Comparison of ENCODE assay signal across 23 mouse cellular contexts in genomic region chr14:67153621-67154020, GRCm38 (mm10).
DNase-seq lines count a peak whose midpoint lies in the region; ATAC-seq and TF ChIP-seq lines count a peak whose summit lies in the region.
"Had no signal": no experiment of that assay in that cellular context is flagged by ENCODE, and none has a peak within 500 bp of the region (broad histone marks: within the 10 kb centered on the region; RNA-seq: fewer than 3 reads in every experiment).

No protein-coding gene starts in this region.

- H3K36me3 ChIP-seq in hindbrain, postnatal 0 days (ENCODE audit: insufficient read depth, low read length): no peaks in the 10 kb centered on the region
- H3K36me3 ChIP-seq in hindbrain, embryonic 13.5 days: no peaks in the 10 kb centered on the region
- no peaks in the 10 kb centered on the region for H3K36me3 ChIP-seq in lung, postnatal 0 days (ENCODE audit: insufficient read depth, low read length)
- H3K36me3 ChIP-seq: embryonic facial prominence, embryonic 15.5 days; G1E; liver, embryonic 15.5 days; midbrain, embryonic 13.5 days had no signal

- no peaks in the 10 kb centered on the region for H3K4me1 ChIP-seq in hindbrain, postnatal 0 days (ENCODE audit: insufficient read depth, low read length)
- 0 out of 2 replicates have a peak, but pooled peaks cover 3% of the 10 kb centered on the region for H3K4me1 ChIP-seq in hindbrain, embryonic 13.5 days (replicated peaks)
- H3K4me1 ChIP-seq in lung, postnatal 0 days (ENCODE audit: insufficient read depth, low read depth, low read length): no peaks in the 10 kb centered on the region
- H3K4me1 ChIP-seq: liver, embryonic 15.5 days; midbrain, embryonic 13.5 days had no signal

- H3K27ac ChIP-seq in hindbrain, postnatal 0 days: no peak overlapping the region
- H3K27ac ChIP-seq in hindbrain, embryonic 13.5 days: no peak overlapping the region
- H3K27ac ChIP-seq in lung, postnatal 0 days (ENCODE audit: low read length): no peak overlapping the region
- H3K27ac ChIP-seq: embryonic facial prominence, embryonic 15.5 days; gastrocnemius, adult 2 months; liver, embryonic 15.5 days; midbrain, embryonic 13.5 days had no signal

- 44% methylated on average over 3 of the region's 3 CpGs for WGBS in hindbrain, postnatal 0 days
- 52% methylated on average over 3 of the region's 3 CpGs for WGBS in hindbrain, embryonic 13.5 days
- 37% methylated on average over 3 of the region's 3 CpGs for WGBS in lung, postnatal 0 days

- peak; percentile 23 for DNase-seq in embryo, embryonic 10 days (ENCODE audit: low spot score)
- DNase-seq in embryo, embryonic 9.5 days (ENCODE audit: extremely low spot score): no peak
- DNase-seq in hindbrain, postnatal 0 days (ENCODE audit: low spot score): no peak
- peak; percentile 66 for DNase-seq in adrenal gland, postnatal 14 days
- DNase-seq in lung, postnatal 0 days (ENCODE audit: low spot score): peak; percentile 54
- DNase-seq in urinary bladder, postnatal 36 days (ENCODE audit: low spot score in 2 of 2): no peak
- no peak for DNase-seq in kidney, postnatal 36 days
- DNase-seq: B cell, adult 2 months; cerebellum, adult 2 months; cerebellum, postnatal 36 days; gastrocnemius, adult 2 months; kidney, adult 11 months; layer of hippocampus, adult 9-11 months; left cerebral cortex, postnatal 4 days; liver had no signal

- ATAC-seq in hindbrain, postnatal 0 days: peak; percentile 59; the same call in 1 of the 2 replicates
- ATAC-seq in hindbrain, embryonic 13.5 days (ENCODE audit: low FRiP score): no peak
- ATAC-seq in lung, postnatal 0 days: peak; percentile 73
- ATAC-seq: forebrain, embryonic 14.5 days; midbrain, embryonic 13.5 days; Patski had no signal

- H3K4me3 ChIP-seq in hindbrain, postnatal 0 days (ENCODE audit: low read length): no peak overlapping the region
- no peak overlapping the region for H3K4me3 ChIP-seq in hindbrain, embryonic 13.5 days
- H3K4me3 ChIP-seq in lung, postnatal 0 days (ENCODE audit: low read depth, low read length): no peak overlapping the region
- H3K4me3 ChIP-seq: embryonic facial prominence, embryonic 15.5 days; gastrocnemius, adult 2 months; liver, embryonic 15.5 days; midbrain, embryonic 13.5 days had no signal

- no peak for TF ChIP-seq EP300 in lung, postnatal 0 days (IDR thresholded peaks at IDR 0.05)

- no peak overlapping the region for H3K9ac ChIP-seq in hindbrain, postnatal 0 days (replicated peaks; ENCODE audit: low read length)
- no peak overlapping the region for H3K9ac ChIP-seq in hindbrain, embryonic 13.5 days
- no peak overlapping the region for H3K9ac ChIP-seq in lung, postnatal 0 days (replicated peaks; ENCODE audit: low read depth)
- H3K9ac ChIP-seq: embryonic facial prominence, embryonic 15.5 days; liver, embryonic 15.5 days; midbrain, embryonic 13.5 days had no signal

- TF ChIP-seq CTCF in hindbrain, postnatal 0 days (IDR thresholded peaks at IDR 0.05; ENCODE audit: low read depth): no peak
- no peak for TF ChIP-seq CTCF in lung, postnatal 0 days (IDR thresholded peaks at IDR 0.05)

- H3K9me3 ChIP-seq in hindbrain, postnatal 0 days (ENCODE audit: low read length): no peaks in the 10 kb centered on the region
- no peaks in the 10 kb centered on the region for H3K9me3 ChIP-seq in hindbrain, embryonic 13.5 days
- no peaks in the 10 kb centered on the region for H3K9me3 ChIP-seq in lung, postnatal 0 days (ENCODE audit: low read length)
- H3K9me3 ChIP-seq: embryonic facial prominence, embryonic 15.5 days; liver, embryonic 15.5 days; midbrain, embryonic 13.5 days had no signal

- no peaks in the 10 kb centered on the region for H3K27me3 ChIP-seq in hindbrain, postnatal 0 days (ENCODE audit: insufficient read depth, low read length)
- no peaks in the 10 kb centered on the region for H3K27me3 ChIP-seq in hindbrain, embryonic 13.5 days
- no peaks in the 10 kb centered on the region for H3K27me3 ChIP-seq in lung, postnatal 0 days (replicated peaks; ENCODE audit: insufficient read depth, low read length)
- H3K27me3 ChIP-seq: CH12.LX; embryonic facial prominence, embryonic 15.5 days; liver, embryonic 15.5 days; midbrain, embryonic 13.5 days; Patski had no signal

- no peak overlapping the region for H3K4me2 ChIP-seq in hindbrain, postnatal 0 days (ENCODE audit: low read depth, low read length)
- H3K4me2 ChIP-seq in hindbrain, embryonic 13.5 days: no peak overlapping the region
- H3K4me2 ChIP-seq in lung, postnatal 0 days (replicated peaks; ENCODE audit: low read depth, low read length): no peak overlapping the region
- H3K4me2 ChIP-seq: embryonic facial prominence, embryonic 15.5 days; liver, embryonic 15.5 days; midbrain, embryonic 13.5 days had no signal

Comparison
In these comparisons a context has a peak if more than half of its experiments do, and no peak if none do; other contexts are left out.
1. DNase-seq: peak in embryo, embryonic 10 days (single experiment), adrenal gland, postnatal 14 days (single experiment) and lung, postnatal 0 days (single experiment); none in embryo, embryonic 9.5 days (single experiment), hindbrain, postnatal 0 days (single experiment), urinary bladder, postnatal 36 days (0 of 2) and kidney, postnatal 36 days (0 of 2).